Mouse (Mus musculus) MEL (cell line): ENCODE results near the gene Itpk1. TPM values are rescaled to one million over a fixed set of nuclear protein-coding genes. Genes with fewer than 3 reads are reported as not detected.

Experiments
- DNase-seq: peaks from one replicate; pipeline ENCODE4 v3.0.0; 2011; ENCODE audit warnings: low read depth, low spot score
- H3K27ac ChIP-seq: 2 replicates; pipeline ENCODE4 v1.5.1; 2012; ENCODE audit warnings: low read depth, mild to moderate bottlenecking, control low read depth, low read length, moderate library complexity; ENCODE audit not compliant: control insufficient read depth
- H3K27me3 ChIP-seq, 2 experiments: fragments of 150-350 bp in 1 of 2; sonication (generic) in 1 of 2; 2 replicates each; pipeline ENCODE4 v1.6.1; 2012; ENCODE audit warnings: low read length in 2 of 2, mild to moderate bottlenecking in 2 of 2, improper control_type of control experiment in 1 of 2, moderate library complexity in 1 of 2; ENCODE audit not compliant: insufficient read depth in 2 of 2, control insufficient read depth in 1 of 2
- H3K36me3 ChIP-seq, 2 experiments: 2 replicates each; pipeline ENCODE4 v1.6.1; 2012 to 2014; ENCODE audit warnings: low read length in 2 of 2, improper control_type of control experiment in 1 of 2, inconsistent platforms in 1 of 2, mild to moderate bottlenecking in 1 of 2; ENCODE audit not compliant: insufficient read depth in 2 of 2, control insufficient read depth in 1 of 2
- H3K4me1 ChIP-seq, 2 experiments: fragments of 150-350 bp in 1 of 2; sonication (generic) in 1 of 2; 2 replicates each; pipeline ENCODE4 v1.6.1; 2012; ENCODE audit warnings: low read length in 2 of 2, improper control_type of control experiment in 1 of 2, mild to moderate bottlenecking in 1 of 2; ENCODE audit not compliant: insufficient read depth in 2 of 2, control insufficient read depth in 1 of 2
- H3K4me3 ChIP-seq, 2 experiments: fragments of 150-350 bp in 1 of 2; sonication (generic) in 1 of 2; 2 replicates each; pipeline ENCODE4 v1.5.1; 2012; ENCODE audit warnings: low read depth in 2 of 2, low read length in 2 of 2, mild to moderate bottlenecking in 2 of 2, moderate library complexity in 2 of 2, control low read depth in 1 of 2, improper control_type of control experiment in 1 of 2; ENCODE audit not compliant: control insufficient read depth in 1 of 2, insufficient read depth in 1 of 2
- H3K79me2 ChIP-seq: 2 replicates; pipeline ENCODE4 v1.6.1; 2012; ENCODE audit warnings: mild to moderate bottlenecking, low read length, moderate library complexity; ENCODE audit not compliant: control insufficient read depth, poor library complexity, insufficient read depth
- H3K9ac ChIP-seq: 2 replicates; pipeline ENCODE4 v1.6.1; 2012; ENCODE audit warnings: low read depth, mild to moderate bottlenecking, control low read depth, low read length, moderate library complexity; ENCODE audit not compliant: control insufficient read depth, poor library complexity, severe bottlenecking
- H3K9me3 ChIP-seq: fragments of 150-350 bp; sonication (generic); replicated peaks from 2 replicates; pipeline ENCODE4 v1.6.1; 2012; ENCODE audit warnings: mild to moderate bottlenecking, low read length, improper control_type of control experiment, moderate library complexity; ENCODE audit not compliant: insufficient read depth
- BHLHE40 ChIP-seq: IDR thresholded peaks from 2 replicates; pipeline ENCODE4 v1.6.1; 2012; ENCODE audit warnings: low read depth, mild to moderate bottlenecking, inconsistent platforms, low read length, improper control_type of control experiment, borderline replicate concordance
- CHD1 ChIP-seq: IDR thresholded peaks from 2 replicates; pipeline ENCODE4 v1.6.1; 2012; ENCODE audit warnings: low read depth, mild to moderate bottlenecking, inconsistent platforms, low read length, improper control_type of control experiment
- CHD2 ChIP-seq: IDR thresholded peaks from 2 replicates; pipeline ENCODE4 v1.6.1; 2011; ENCODE audit warnings: low read length, improper control_type of control experiment
- ELF1 ChIP-seq: IDR thresholded peaks from 2 replicates; pipeline ENCODE4 v1.6.1; 2014; ENCODE audit warnings: low read depth, mild to moderate bottlenecking, inconsistent platforms, low read length, improper control_type of control experiment, moderate library complexity
- ETS1 ChIP-seq: IDR thresholded peaks from 2 replicates; pipeline ENCODE4 v1.6.1; 2012; ENCODE audit warnings: low read depth, mild to moderate bottlenecking, inconsistent platforms, low read length, improper control_type of control experiment, moderate library complexity
- GATA1 ChIP-seq: IDR thresholded peaks from 2 replicates; pipeline ENCODE4 v1.6.1; 2011; ENCODE audit warnings: low read depth, low read length, improper control_type of control experiment
- HCFC1 ChIP-seq: IDR thresholded peaks from 2 replicates; pipeline ENCODE4 v1.6.1; 2012; ENCODE audit warnings: low read depth, mild to moderate bottlenecking, inconsistent platforms, low read length, improper control_type of control experiment, moderate library complexity
- JUND ChIP-seq: IDR thresholded peaks from 2 replicates; pipeline ENCODE4 v1.6.1; 2011; ENCODE audit warnings: low read depth, mild to moderate bottlenecking, improper control_type of control experiment, low read length
- KAT2A ChIP-seq: conservative IDR thresholded peaks from 2 replicates; pipeline ENCODE4 v1.6.1; 2012; ENCODE audit warnings: low read depth, low read length, improper control_type of control experiment, inconsistent platforms
- MEF2A ChIP-seq: IDR thresholded peaks from 2 replicates; pipeline ENCODE4 v1.6.1; 2014; ENCODE audit warnings: low read depth, mild to moderate bottlenecking, inconsistent platforms, low read length, improper control_type of control experiment; ENCODE audit not compliant: poor library complexity, insufficient replicate concordance, severe bottlenecking; ENCODE audit errors: extremely low read depth
- MXI1 ChIP-seq: IDR thresholded peaks from 2 replicates; pipeline ENCODE4 v1.6.1; 2011; ENCODE audit warnings: mild to moderate bottlenecking, low read depth, low read length, improper control_type of control experiment
- MYB ChIP-seq: IDR thresholded peaks from 2 replicates; pipeline ENCODE4 v1.6.1; 2011; ENCODE audit warnings: mild to moderate bottlenecking, low read depth, low read length, improper control_type of control experiment
- NELFE ChIP-seq: IDR thresholded peaks from 2 replicates; pipeline ENCODE4 v1.6.1; 2011; ENCODE audit warnings: low read depth, low read length, improper control_type of control experiment
- POLR2A ChIP-seq, 2 experiments: IDR thresholded peaks; 2 replicates each; pipeline ENCODE4 v1.6.1; 2011 to 2012; ENCODE audit warnings: low read length in 2 of 2, mild to moderate bottlenecking in 2 of 2, control low read depth in 1 of 2, improper control_type of control experiment in 1 of 2, low read depth in 1 of 2, moderate library complexity in 1 of 2; ENCODE audit not compliant: control insufficient read depth in 1 of 2, insufficient read depth in 1 of 2, poor library complexity in 1 of 2
- POLR2AphosphoS2 ChIP-seq: IDR thresholded peaks from 2 replicates; pipeline ENCODE4 v1.6.1; 2011; ENCODE audit warnings: low read length, improper control_type of control experiment
- POLR2AphosphoS5 ChIP-seq: IDR thresholded peaks from 2 replicates; pipeline ENCODE4 v1.6.1; 2012; ENCODE audit warnings: low read depth, borderline replicate concordance, mild to moderate bottlenecking, inconsistent platforms, low read length, moderate library complexity, mixed read lengths
- RAD21 ChIP-seq: IDR thresholded peaks from 2 replicates; pipeline ENCODE4 v1.6.1; 2011; ENCODE audit warnings: mild to moderate bottlenecking, low read depth, low read length, improper control_type of control experiment
- RCOR1 ChIP-seq: IDR thresholded peaks from 2 replicates; pipeline ENCODE4 v1.6.1; 2012; ENCODE audit warnings: low read depth, mild to moderate bottlenecking, inconsistent platforms, low read length, improper control_type of control experiment
- SMC3 ChIP-seq: IDR thresholded peaks from 2 replicates; pipeline ENCODE4 v1.6.1; 2011; ENCODE audit warnings: low read depth, low read length, improper control_type of control experiment
- TAL1 ChIP-seq: IDR thresholded peaks from 2 replicates; pipeline ENCODE4 v1.6.1; 2012; ENCODE audit warnings: mild to moderate bottlenecking, inconsistent platforms, low read length, moderate library complexity, mixed read lengths
- TCF12 ChIP-seq: IDR thresholded peaks from 2 replicates; pipeline ENCODE4 v1.6.1; 2014; ENCODE audit warnings: low read depth, mild to moderate bottlenecking, inconsistent platforms, low read length, improper control_type of control experiment, moderate library complexity
- ZC3H11A ChIP-seq: IDR thresholded peaks from 2 replicates; pipeline ENCODE4 v1.6.1; 2012; ENCODE audit warnings: low read depth, mild to moderate bottlenecking, inconsistent platforms, low read length, improper control_type of control experiment
- ZKSCAN1 ChIP-seq: IDR thresholded peaks from 2 replicates; pipeline ENCODE4 v1.6.1; 2012; ENCODE audit warnings: low read depth, mild to moderate bottlenecking, inconsistent platforms, low read length, improper control_type of control experiment, moderate library complexity
- ZNF384 ChIP-seq: IDR thresholded peaks from 2 replicates; pipeline ENCODE4 v1.6.1; 2012; ENCODE audit warnings: low read depth, mild to moderate bottlenecking, inconsistent platforms, low read length, improper control_type of control experiment
- polyA plus RNA-seq, 2 experiments: library from polyadenylated mRNA; stranded (reverse) in 1 of 2; unstranded in 1 of 2; fragments of >175 nt in 1 of 2; fragments of >200 nt in 1 of 2; gene quantifications; 2 replicates each; pipeline versions ENCODE4 v1.2.1 to v1.2.4; 2012; ENCODE audit warnings: low replicate concordance in 2 of 2, low read depth in 1 of 2; ENCODE audit not compliant: insufficient read length in 2 of 2, insufficient read depth in 1 of 2, missing spikeins in 1 of 2
- total RNA-seq: library from RNA; depleted of rRNA; stranded (reverse); fragments of 300-350 nt; gene quantifications from 2 replicates; pipeline ENCODE4 v1.2.3, GENCODE M21; 2012

Itpk1 gene
- total and polyA plus RNA-seq, 3 experiments: 12.0 to 25.7 TPM; not detected in 1

- Histone ChIP-seq H3K4me1 (no peaks in the 10 kb centered on the region), H3K79me2 (no peaks in the 10 kb centered on the region), H3K36me3 (no peaks in the 10 kb centered on the region), H3K27me3 (no peaks in the 10 kb centered on the region), H3K9me3 (no peaks in the 10 kb centered on the region), H3K9ac (no peak overlapping the region), H3K27ac (no peak overlapping the region), H3K4me3 (no peak overlapping the region)
- TF ChIP-seq MEF2A (no peak), NELFE (no peak), ZKSCAN1 (no peak), RCOR1 (no peak), KAT2A (no peak), ELF1 (no peak), CHD2 (no peak), GATA1 (no peak), POLR2A (IDR thresholded peaks at IDR 0.05; ENCODE audit: control insufficient read depth in 1 of 2, insufficient read depth in 1 of 2, low read depth in 1 of 2, low read length in 2 of 2, poor library complexity in 1 of 2) (no peak), TCF12 (no peak), POLR2AphosphoS2 (no peak), BHLHE40 (no peak), ETS1 (no peak), CHD1 (no peak), ZNF384 (no peak), POLR2AphosphoS5 (no peak), MYB (no peak), SMC3 (no peak), HCFC1 (no peak)
- DNase-seq: no peak
Observed at GRCm38 (mm10) chr12:102678820-102679219, 25.9 kb downstream of the Itpk1 start.

GRCm38 (mm10) chr12:102677089-102677488 is 27.6 kb downstream of the Itpk1 start:
- no peaks in the 10 kb centered on the region for H3K9me3 ChIP-seq
- DNase-seq: no peak
- no peaks in the 10 kb centered on the region for H3K36me3 ChIP-seq

More at GRCm38 (mm10) chr12:102677089-102677488, 27.6 kb downstream of the Itpk1 start:
- Histone ChIP-seq H3K4me3 (no peak overlapping the region), H3K27me3 (no peaks in the 10 kb centered on the region), H3K4me1 (no peaks in the 10 kb centered on the region), H3K9ac (no peak overlapping the region), H3K79me2 (no peaks in the 10 kb centered on the region), H3K27ac (no peak overlapping the region)
- no peak for TF ChIP-seq MXI1
- no peak for TF ChIP-seq TCF12
- TF ChIP-seq RAD21: no peak
- TF ChIP-seq CHD2: no peak
- no peak for TF ChIP-seq TAL1
- no peak for TF ChIP-seq MYB
- TF ChIP-seq NELFE: no peak
- no peak for TF ChIP-seq ZC3H11A
- TF ChIP-seq JUND: no peak
- no peak for TF ChIP-seq GATA1
- no peak for TF ChIP-seq POLR2A (IDR thresholded peaks at IDR 0.05; ENCODE audit: control insufficient read depth in 1 of 2, insufficient read depth in 1 of 2, low read depth in 1 of 2, low read length in 2 of 2, poor library complexity in 1 of 2)
